Mouse (Mus musculus) midbrain, embryonic 10.5 days (tissue): ENCODE data around the gene Dbndd1. TPM values are rescaled to one million over a fixed set of nuclear protein-coding genes. Genes with fewer than 3 reads are reported as not detected.

ENCODE experiments used
- DNase-seq: peaks from one replicate; pipeline ENCODE4 v3.0.0-alpha.2; 2017; ENCODE audit warnings: low spot score
- H3K27ac ChIP-seq: fragments of 300-500 bp; sonication (generic); replicated peaks from 2 replicates; pipeline ENCODE4 v1.5.1; 2016; ENCODE audit warnings: mild to moderate bottlenecking
- H3K27me3 ChIP-seq: fragments of 300-500 bp; sonication (generic); 2 replicates; pipeline ENCODE4 v1.6.1; 2016; ENCODE audit warnings: low read depth, mild to moderate bottlenecking; ENCODE audit not compliant: poor library complexity, severe bottlenecking
- H3K36me3 ChIP-seq: fragments of 300-500 bp; sonication (generic); 2 replicates; pipeline ENCODE4 v1.6.1; 2016; ENCODE audit warnings: mild to moderate bottlenecking, moderate library complexity
- H3K4me1 ChIP-seq: fragments of 300-500 bp; sonication (generic); 2 replicates; pipeline ENCODE4 v1.6.1; 2016
- H3K4me3 ChIP-seq: fragments of 300-500 bp; sonication (generic); 2 replicates; pipeline ENCODE4 v1.5.1; 2016; ENCODE audit warnings: mild to moderate bottlenecking, moderate library complexity
- H3K9me3 ChIP-seq: fragments of 300-500 bp; sonication (generic); replicated peaks from 2 replicates; pipeline ENCODE4 v1.6.1; 2016; ENCODE audit warnings: mild to moderate bottlenecking
- WGBS: fragments of 180-500 bp; shearing (Covaris S2); methylation state at CpG from one replicate; pipeline ENCODE4 v1.1.7; 2016; 5-methylcytosine and 5-hydroxymethylcytosine counted together
- polyA plus RNA-seq: library from polyadenylated mRNA; unstranded; fragments of >200 nt; fragmentation: Nextera tagmentation; extraction: Ambion mirVana; gene quantifications from 2 replicates; pipeline ENCODE4 v1.2.1, GENCODE M21; 2016

The Dbndd1 gene
- polyA plus RNA-seq, 1 experiment from 2014 or later = 19.0 TPM

- H3K9me3 ChIP-seq = no peaks in the 10 kb centered on the region
- H3K4me3 ChIP-seq = no peak overlapping the region
- H3K27ac ChIP-seq = no peak overlapping the region
- WGBS = 82% methylated on average over 5 of the region's 5 CpGs
- H3K36me3 ChIP-seq = peaks cover 52% of the 10 kb centered on the region
- DNase-seq = no peak
- H3K27me3 ChIP-seq = peaks cover 36% of the 10 kb centered on the region
- peaks cover 28% of the 10 kb centered on the region for H3K4me1 ChIP-seq
These were observed 4.4 kb downstream of the Dbndd1 start for GRCm38 (mm10) chr8:123510819-123511218.

- peaks cover 89% of the 10 kb centered on the region for H3K36me3 ChIP-seq
- 92% methylated on average over 5 of the region's 5 CpGs for WGBS
- no peak overlapping the region for H3K4me3 ChIP-seq
- H3K27me3 ChIP-seq = no peaks in the 10 kb centered on the region
- DNase-seq = no peak
- no peaks in the 10 kb centered on the region for H3K4me1 ChIP-seq
- H3K27ac ChIP-seq = no peak overlapping the region
- peaks cover 9% of the 10 kb centered on the region; the same call in 1 of the 2 replicates for H3K9me3 ChIP-seq
These were observed 8.1 kb downstream of the Dbndd1 start for GRCm38 (mm10) chr8:123507153-123507552.

GRCm38 (mm10) chr8:123505695-123506094, 9.6 kb downstream of the Dbndd1 start:
- no peak overlapping the region for H3K4me3 ChIP-seq
- no peaks in the 10 kb centered on the region for H3K4me1 ChIP-seq
- H3K36me3 ChIP-seq = peaks cover 100% of the 10 kb centered on the region
- H3K9me3 ChIP-seq = peaks cover 9% of the 10 kb centered on the region; the same call in 1 of the 2 replicates
- no peak overlapping the region for H3K27ac ChIP-seq
- no peak for DNase-seq
- 87% methylated on average over 9 of the region's 9 CpGs for WGBS
- H3K27me3 ChIP-seq = no peaks in the 10 kb centered on the region

- Histone ChIP-seq H3K27me3 (no peaks in the 10 kb centered on the region), H3K4me1 (no peaks in the 10 kb centered on the region), H3K36me3 (peaks cover 100% of the 10 kb centered on the region), H3K4me3 (no peak overlapping the region), H3K27ac (no peak overlapping the region), H3K9me3 (peaks cover 9% of the 10 kb centered on the region; the same call in 1 of the 2 replicates)
- DNase-seq = no peak
- WGBS = 82% methylated on average over 4 of the region's 4 CpGs
These were observed 10.0 kb downstream of the Dbndd1 start for GRCm38 (mm10) chr8:123505267-123505666.

- H3K4me3 ChIP-seq = no peak overlapping the region
- WGBS = 89% methylated on average over 9 of the region's 9 CpGs
- H3K9me3 ChIP-seq = peaks cover 9% of the 10 kb centered on the region; the same call in 1 of the 2 replicates
- peaks cover 100% of the 10 kb centered on the region for H3K36me3 ChIP-seq
- no peaks in the 10 kb centered on the region for H3K4me1 ChIP-seq
- H3K27ac ChIP-seq = no peak overlapping the region
- no peak for DNase-seq
- no peaks in the 10 kb centered on the region for H3K27me3 ChIP-seq
These were observed 10.6 kb downstream of the Dbndd1 start for GRCm38 (mm10) chr8:123504591-123505195.

GRCm38 (mm10) chr8:123503801-123504467, 11.3 kb downstream of the Dbndd1 start:
- WGBS = 99% methylated on average over 6 of the region's 6 CpGs
- H3K27ac ChIP-seq = no peak overlapping the region
- H3K27me3 ChIP-seq = no peaks in the 10 kb centered on the region
- H3K36me3 ChIP-seq = peaks cover 100% of the 10 kb centered on the region
- DNase-seq = no peak
- peaks cover 9% of the 10 kb centered on the region; the same call in 1 of the 2 replicates for H3K9me3 ChIP-seq
- H3K4me3 ChIP-seq = no peak overlapping the region
- no peaks in the 10 kb centered on the region for H3K4me1 ChIP-seq

GRCm38 (mm10) chr8:123502192-123502591, 13.1 kb downstream of the Dbndd1 start:
- Histone ChIP-seq H3K4me3 (no peak overlapping the region), H3K9me3 (peaks cover 9% of the 10 kb centered on the region; the same call in 1 of the 2 replicates), H3K4me1 (no peaks in the 10 kb centered on the region), H3K36me3 (peaks cover 100% of the 10 kb centered on the region), H3K27me3 (no peaks in the 10 kb centered on the region), H3K27ac (no peak overlapping the region)
- WGBS = 93% methylated on average over 5 of the region's 5 CpGs
- DNase-seq = no peak

- no peak for DNase-seq
- no peaks in the 10 kb centered on the region for H3K27me3 ChIP-seq
- no peak overlapping the region for H3K4me3 ChIP-seq
- no peaks in the 10 kb centered on the region for H3K4me1 ChIP-seq
- peaks cover 9% of the 10 kb centered on the region; the same call in 1 of the 2 replicates for H3K9me3 ChIP-seq
- H3K27ac ChIP-seq = no peak overlapping the region
- peaks cover 100% of the 10 kb centered on the region for H3K36me3 ChIP-seq
- 95% methylated on average over 11 of the region's 11 CpGs for WGBS
These were observed 15.7 kb downstream of the Dbndd1 start for GRCm38 (mm10) chr8:123499556-123499955.

- Histone ChIP-seq H3K27me3 (no peaks in the 10 kb centered on the region), H3K4me1 (no peaks in the 10 kb centered on the region), H3K36me3 (peaks cover 100% of the 10 kb centered on the region), H3K27ac (no peak overlapping the region), H3K4me3 (no peak overlapping the region), H3K9me3 (peaks cover 9% of the 10 kb centered on the region; the same call in 1 of the 2 replicates)
- DNase-seq = no peak
- 92% methylated on average over 11 of the region's 11 CpGs for WGBS
These were observed 16.3 kb downstream of the Dbndd1 start for GRCm38 (mm10) chr8:123498963-123499362.

- no peak for DNase-seq
- H3K4me1 ChIP-seq = no peaks in the 10 kb centered on the region
- no peaks in the 10 kb centered on the region for H3K9me3 ChIP-seq
- H3K4me3 ChIP-seq = no peak overlapping the region
- H3K36me3 ChIP-seq = peaks cover 100% of the 10 kb centered on the region
- no peaks in the 10 kb centered on the region for H3K27me3 ChIP-seq
- H3K27ac ChIP-seq = no peak overlapping the region
- WGBS = 92% methylated on average over 4 of the region's 4 CpGs
These were observed 17.6 kb downstream of the Dbndd1 start for GRCm38 (mm10) chr8:123497699-123498098.

GRCm38 (mm10) chr8:123492898-123493297, 22.4 kb downstream of the Dbndd1 start:
- Histone ChIP-seq H3K4me3 (no peak overlapping the region), H3K36me3 (peaks cover 98% of the 10 kb centered on the region), H3K27me3 (no peaks in the 10 kb centered on the region), H3K4me1 (no peaks in the 10 kb centered on the region), H3K27ac (no peak overlapping the region), H3K9me3 (no peaks in the 10 kb centered on the region)
- 96% methylated on average over 9 of the region's 9 CpGs for WGBS
- no peak for DNase-seq

GRCm38 (mm10) chr8:123491280-123492075, 23.8 kb downstream of the Dbndd1 start:
- Histone ChIP-seq H3K4me3 (no peak overlapping the region), H3K4me1 (no peaks in the 10 kb centered on the region), H3K36me3 (peaks cover 98% of the 10 kb centered on the region), H3K27me3 (no peaks in the 10 kb centered on the region), H3K9me3 (no peaks in the 10 kb centered on the region), H3K27ac (no peak overlapping the region)
- no peak for DNase-seq
- 92% methylated on average over 15 of the region's 15 CpGs for WGBS
